In genomic region chr2:170209121-170209520, GRCm38 (mm10) we compare ENCODE assay signal across 8 mouse cellular contexts.
DNase-seq lines count a peak whose midpoint lies in the region; ATAC-seq and TF ChIP-seq lines count a peak whose summit lies in the region.
"Had no signal": no experiment of that assay in that cellular context is flagged by ENCODE, and none has a peak within 500 bp of the region (broad histone marks: within the 10 kb centered on the region; RNA-seq: fewer than 3 reads in every experiment).

No protein-coding gene starts in this region.

- no peaks in the 10 kb centered on the region for H3K9me3 ChIP-seq in kidney, postnatal 0 days (replicated peaks; ENCODE audit: low read length)
- H3K9me3 ChIP-seq in stomach, embryonic 14.5 days (ENCODE audit: control insufficient read depth, low read depth, low read length): no peaks in the 10 kb centered on the region
- no peaks in the 10 kb centered on the region for H3K9me3 ChIP-seq in hindbrain, embryonic 10.5 days
- H3K9me3 ChIP-seq: limb, embryonic 12.5 days had no signal

- no peak overlapping the region for H3K9ac ChIP-seq in kidney, postnatal 0 days (ENCODE audit: low read depth, low read length)
- H3K9ac ChIP-seq in stomach, embryonic 14.5 days (replicated peaks; ENCODE audit: low read depth, low read length): no peak overlapping the region
- H3K9ac ChIP-seq: limb, embryonic 12.5 days had no signal

- 30% methylated on average over 12 of the region's 12 CpGs for WGBS in kidney, postnatal 0 days
- 64% methylated on average over 12 of the region's 12 CpGs for WGBS in stomach, embryonic 14.5 days
- WGBS in hindbrain, embryonic 10.5 days: 84% methylated on average over 12 of the region's 12 CpGs

- no peaks in the 10 kb centered on the region for H3K27me3 ChIP-seq in kidney, postnatal 0 days (ENCODE audit: insufficient read depth, low read length)
- H3K27me3 ChIP-seq in stomach, embryonic 14.5 days (ENCODE audit: control insufficient read depth, insufficient read depth, low read length): no peaks in the 10 kb centered on the region
- peaks cover 9% of the 10 kb centered on the region; the same call in 1 of the 2 replicates for H3K27me3 ChIP-seq in hindbrain, embryonic 10.5 days (ENCODE audit: insufficient read depth, poor library complexity, severe bottlenecking)

- H3K4me3 ChIP-seq in kidney, postnatal 0 days (replicated peaks; ENCODE audit: low read depth, low read length): no peak overlapping the region
- no peak overlapping the region for H3K4me3 ChIP-seq in stomach, embryonic 14.5 days (ENCODE audit: low read depth, low read length)
- H3K4me3 ChIP-seq in hindbrain, embryonic 10.5 days: no peak overlapping the region
- H3K4me3 ChIP-seq: limb, embryonic 12.5 days had no signal

- ATAC-seq in kidney, postnatal 0 days (replicated peaks; ENCODE audit: low FRiP score, low read depth): peak; percentile 92
- ATAC-seq in stomach, embryonic 14.5 days (ENCODE audit: insufficient number of reproducible peaks, insufficient read depth, low FRiP score, low read depth): peak; percentile 35; the same call in 1 of the 2 replicates

- no peaks in the 10 kb centered on the region for H3K36me3 ChIP-seq in kidney, postnatal 0 days (ENCODE audit: insufficient read depth, low read length)
- H3K36me3 ChIP-seq in stomach, embryonic 14.5 days (ENCODE audit: control insufficient read depth, insufficient read depth, low read length): no peaks in the 10 kb centered on the region
- H3K36me3 ChIP-seq in hindbrain, embryonic 10.5 days: no peaks in the 10 kb centered on the region
- H3K36me3 ChIP-seq: limb, embryonic 12.5 days had no signal

- peaks cover 11% of the 10 kb centered on the region; the same call in 1 of the 2 replicates for H3K4me1 ChIP-seq in kidney, postnatal 0 days (replicated peaks; ENCODE audit: insufficient read depth, low read length)
- H3K4me1 ChIP-seq in stomach, embryonic 14.5 days (ENCODE audit: control insufficient read depth, insufficient read depth, low read length): peaks cover 14% of the 10 kb centered on the region
- H3K4me1 ChIP-seq in hindbrain, embryonic 10.5 days (replicated peaks): peaks cover 46% of the 10 kb centered on the region

- TF ChIP-seq CTCF in kidney, postnatal 0 days (IDR thresholded peaks at IDR 0.05; ENCODE audit: low read depth): no peak

- no peak overlapping the region for H3K4me2 ChIP-seq in kidney, postnatal 0 days (ENCODE audit: low read length)
- no peak overlapping the region for H3K4me2 ChIP-seq in stomach, embryonic 14.5 days (replicated peaks; ENCODE audit: low read depth, low read length)
- H3K4me2 ChIP-seq: limb, embryonic 12.5 days had no signal

- DNase-seq in adrenal gland, adult 8-10 months: peak; percentile 94
- peak; percentile 91 for DNase-seq in heart, adult 8-10 months (ENCODE audit: low spot score)
- DNase-seq in kidney, postnatal 0 days (ENCODE audit: low spot score): peak; percentile 82
- no peak for DNase-seq in hindbrain, embryonic 10.5 days (ENCODE audit: low spot score)
- no peak for DNase-seq in cerebellum, adult 9-10 months
- no peak for DNase-seq in left cerebral cortex, adult 11 months (ENCODE audit: low spot score)

- H3K27ac ChIP-seq in kidney, postnatal 0 days: peak overlapping the region; percentile 73
- no peak overlapping the region for H3K27ac ChIP-seq in stomach, embryonic 14.5 days (ENCODE audit: low read length)
- H3K27ac ChIP-seq in hindbrain, embryonic 10.5 days: no peak overlapping the region
- H3K27ac ChIP-seq: limb, embryonic 12.5 days had no signal

Comparison
In these comparisons a context has a peak if more than half of its experiments do, and no peak if none do; other contexts are left out.
1. DNase-seq: peak in adrenal gland, adult 8-10 months (single experiment), heart, adult 8-10 months (single experiment) and kidney, postnatal 0 days (single experiment); none in hindbrain, embryonic 10.5 days (single experiment), cerebellum, adult 9-10 months (single experiment) and left cerebral cortex, adult 11 months (single experiment).